Mouse (Mus musculus): ENCODE data around the gene Pctp.

The Pctp gene

DNA sequence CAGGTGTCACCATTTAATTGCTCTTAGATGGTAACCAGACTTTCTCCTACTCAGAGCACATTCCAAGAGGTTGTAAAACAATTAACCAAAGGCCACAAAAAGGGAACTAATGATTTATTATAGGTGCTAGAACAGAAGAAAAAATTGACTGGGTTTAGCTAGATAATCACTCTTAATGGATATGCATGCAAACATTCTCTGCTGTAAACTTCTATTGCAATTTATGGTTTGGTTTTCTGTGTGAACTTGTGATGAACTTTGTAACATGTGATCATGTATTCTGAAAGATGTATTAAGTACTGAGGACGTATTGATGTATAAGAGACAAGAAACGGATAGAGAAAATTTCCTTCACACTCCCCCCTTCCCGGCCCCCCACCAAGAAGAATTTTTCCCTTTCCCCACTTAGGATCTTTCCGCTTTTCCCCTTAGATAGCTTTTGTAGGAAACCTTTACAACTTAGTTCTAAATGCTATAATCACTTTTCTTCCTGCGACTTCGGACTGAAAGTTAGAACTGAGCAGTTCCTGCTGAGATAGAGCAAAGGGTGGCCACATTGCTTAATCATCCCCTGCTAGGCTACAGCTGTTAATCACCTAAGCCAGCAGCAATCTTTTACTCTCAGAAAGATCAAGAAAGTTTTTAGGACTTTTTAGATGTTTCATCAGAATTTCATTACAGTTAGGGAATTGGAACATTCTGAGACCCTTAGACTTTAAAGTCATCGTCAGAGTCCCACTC is 5.3 kb upstream of the Pctp start:
- WGBS: 55% methylated on average over 7 of the region's 7 CpGs

DNA sequence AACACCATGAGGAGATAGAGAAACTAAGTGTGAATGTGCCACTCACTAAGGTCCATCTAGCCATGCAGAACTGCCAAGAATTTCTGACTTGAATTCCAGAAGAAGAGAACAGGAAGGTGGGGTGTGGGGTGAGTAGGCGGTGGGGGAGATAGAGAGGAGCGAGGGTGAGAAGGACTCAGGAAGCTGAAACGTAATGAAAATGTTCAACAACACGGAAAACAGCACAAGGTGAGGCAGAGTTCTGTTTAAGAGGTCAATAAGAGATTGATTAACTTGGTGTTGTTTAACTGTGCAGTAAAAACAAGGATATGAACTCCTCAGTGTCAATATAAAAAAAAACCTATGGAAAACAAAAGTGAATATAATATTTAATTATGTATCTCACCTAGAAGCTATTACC is 3.4 kb upstream of the Pctp start:
- 75% methylated on average over 4 of the region's 4 CpGs for WGBS

DNA sequence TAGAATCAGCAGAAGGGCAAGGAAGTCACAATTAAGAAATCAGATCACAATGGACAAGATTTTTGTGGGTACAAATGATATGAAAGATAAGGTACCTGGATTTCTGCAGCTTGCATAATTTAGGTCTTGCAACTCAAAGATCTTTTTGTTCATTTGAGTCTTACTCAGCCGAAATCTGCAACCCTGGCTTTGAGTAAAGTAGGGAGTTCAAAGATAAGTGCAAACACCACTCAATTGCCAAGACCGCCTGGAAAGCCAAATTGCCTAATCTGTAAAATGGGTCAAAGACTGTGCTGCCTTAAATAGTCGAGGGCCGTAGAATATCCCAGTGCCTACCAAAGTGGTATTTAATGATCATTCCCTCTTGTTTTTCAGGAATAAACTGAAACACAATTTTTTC is 692 bp upstream of the Pctp start:
- WGBS: 84% methylated on average over 4 of the region's 4 CpGs

DNA sequence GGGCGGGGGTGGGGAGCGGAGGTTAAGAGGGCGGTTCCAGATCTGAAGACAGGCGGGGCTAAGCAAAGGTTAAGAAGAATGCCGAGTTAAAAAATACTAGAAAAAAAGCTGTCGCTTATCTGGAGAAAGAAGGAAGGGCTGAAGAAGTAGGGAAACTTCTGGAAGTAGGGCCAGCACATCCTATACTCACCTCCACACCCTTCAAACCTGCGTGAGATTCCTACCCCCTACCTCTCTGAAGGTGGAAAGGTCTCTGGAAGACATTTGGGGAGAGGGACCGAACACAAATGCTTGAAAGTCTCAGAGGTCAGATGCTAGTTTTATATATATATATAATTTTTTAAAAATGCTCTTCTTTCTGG is 274 bp upstream of the Pctp start:
- WGBS: 16% methylated on average over 8 of the region's 8 CpGs

DNA sequence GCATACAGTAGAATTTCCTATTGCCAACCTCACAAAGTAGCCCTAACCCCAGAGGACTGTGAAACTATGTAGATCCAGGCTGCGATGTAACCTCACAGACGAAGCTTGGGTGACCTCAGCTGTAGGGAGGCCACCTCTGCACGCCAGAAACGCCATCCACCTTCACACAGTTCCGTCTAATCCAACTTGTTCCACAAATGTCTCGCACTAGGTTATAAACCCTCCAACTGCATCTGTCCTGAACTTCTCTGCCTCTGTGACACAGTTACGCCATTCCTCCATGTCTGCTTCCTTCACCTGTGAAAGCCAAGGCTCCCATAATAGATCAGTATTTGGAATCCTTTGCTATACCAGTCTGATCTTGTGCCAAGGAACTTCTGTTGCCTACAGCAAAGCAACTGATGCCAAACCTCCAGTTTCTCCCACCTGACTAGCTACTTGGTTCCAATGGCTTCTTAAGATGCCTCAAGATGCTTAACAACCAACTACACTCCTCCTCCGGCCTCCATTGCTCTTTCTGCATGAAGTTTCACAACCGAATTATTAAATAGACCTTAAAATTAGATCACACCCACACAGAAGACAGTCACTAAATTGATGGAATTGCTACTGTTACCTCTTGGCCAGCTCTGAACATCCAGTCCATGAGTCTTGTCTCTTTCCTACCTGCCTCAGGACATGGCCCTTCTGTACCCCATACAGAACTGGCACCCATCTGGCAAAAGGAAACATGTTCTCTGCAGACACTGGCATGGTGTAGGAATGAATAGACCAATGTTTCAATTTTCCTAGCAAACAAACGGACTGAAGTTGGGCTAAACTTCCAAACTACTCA is 1.1 kb downstream of the Pctp start:
- WGBS: 77% methylated on average over 10 of the region's 10 CpGs

DNA sequence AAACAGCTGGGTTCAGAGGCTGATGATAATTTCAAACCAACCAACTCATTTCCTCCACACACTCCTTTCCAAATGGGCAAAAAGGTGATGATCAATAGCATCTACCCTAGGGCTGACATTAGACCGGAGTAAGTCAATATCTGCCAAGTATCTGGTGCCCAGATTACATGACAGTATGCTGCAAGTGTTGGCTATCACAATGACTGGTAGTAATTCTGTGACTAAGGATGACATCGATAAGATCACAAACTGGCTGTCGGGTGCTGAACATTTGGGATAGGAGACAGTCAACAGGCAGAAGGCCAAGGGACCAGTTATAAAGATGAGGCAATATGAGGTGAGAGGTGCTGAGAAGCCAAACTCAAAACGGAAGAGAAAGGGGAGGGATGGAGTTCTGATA is 2.0 kb downstream of the Pctp start:
- 91% methylated on average over 4 of the region's 4 CpGs for WGBS

DNA sequence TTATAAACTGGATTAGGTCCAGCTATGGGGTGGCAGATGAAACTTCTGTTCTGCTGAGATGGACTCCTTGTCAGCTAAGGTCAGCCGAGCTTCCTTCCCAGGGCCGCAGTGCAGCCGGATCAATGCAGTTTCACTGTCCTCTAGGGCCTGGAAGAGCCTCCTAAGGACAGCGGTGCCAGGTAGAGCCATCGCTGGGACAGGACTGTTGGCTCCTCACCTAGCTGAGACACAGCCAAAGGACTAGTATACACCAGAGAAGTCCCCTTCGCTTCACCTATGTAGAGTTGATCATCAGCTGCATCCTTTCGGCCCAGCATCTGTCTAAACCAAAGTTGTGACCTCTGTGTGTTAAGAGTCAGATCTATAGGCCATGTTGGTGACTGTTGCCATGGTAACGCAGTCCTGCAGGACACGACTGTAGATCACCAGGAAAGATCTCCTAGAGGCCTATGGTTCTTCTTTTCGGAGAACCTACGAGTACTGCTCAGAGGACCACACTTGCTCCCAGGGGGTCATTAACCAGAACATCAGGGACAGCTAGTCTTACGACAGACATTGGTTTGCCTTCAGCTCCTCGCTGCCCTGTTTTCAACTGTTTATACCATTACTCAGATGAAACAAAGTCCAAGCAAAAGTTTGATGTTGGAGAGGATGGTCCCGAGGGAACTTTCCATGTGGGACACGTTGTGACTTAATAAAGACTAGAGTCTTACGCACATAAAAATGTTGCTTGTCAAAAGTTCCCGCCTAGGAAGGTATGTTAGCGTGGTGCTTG is 3.5 kb downstream of the Pctp start:
- WGBS: 95% methylated on average over 18 of the region's 18 CpGs

DNA sequence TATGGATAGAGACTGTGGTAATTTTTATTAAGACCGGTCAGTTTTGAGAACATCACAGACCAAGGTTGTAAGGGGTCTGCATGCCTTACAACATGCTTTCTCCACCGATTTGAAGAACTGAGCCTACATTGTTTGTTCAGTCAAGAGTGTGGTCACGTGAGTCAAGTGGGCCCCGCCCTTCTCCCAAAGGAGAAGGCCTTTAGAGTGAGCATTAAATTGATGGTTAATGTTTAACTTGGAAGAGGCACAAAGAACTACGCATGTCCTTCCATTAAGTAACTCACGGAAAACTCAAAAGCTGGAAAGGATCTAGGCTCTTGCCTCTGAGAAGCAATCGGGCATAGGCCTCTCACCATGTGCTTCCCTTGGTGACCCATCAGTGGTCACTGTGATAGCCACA is 5.8 kb downstream of the Pctp start:
- 96% methylated on average over 7 of the region's 7 CpGs for WGBS

DNA sequence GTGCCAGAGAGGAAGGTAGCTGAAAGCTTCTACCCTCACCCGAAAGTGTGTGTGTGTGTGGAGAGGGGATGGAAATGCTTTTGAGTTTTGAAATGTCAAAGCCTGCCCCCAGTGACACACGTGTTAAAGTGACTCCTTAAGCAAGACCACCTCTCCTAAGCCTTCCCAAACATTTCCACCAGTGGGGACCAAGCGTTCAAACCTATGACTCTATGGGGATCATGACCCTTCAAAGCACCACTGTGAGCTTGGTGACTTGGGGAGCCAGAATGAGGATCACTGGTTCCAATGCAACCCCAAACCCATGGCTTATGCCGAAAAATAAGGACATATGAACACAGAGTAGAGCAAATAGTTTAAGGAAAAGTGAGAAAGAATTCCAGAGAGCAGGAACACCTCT is 6.3 kb downstream of the Pctp start:
- WGBS: 94% methylated on average over 4 of the region's 4 CpGs

DNA sequence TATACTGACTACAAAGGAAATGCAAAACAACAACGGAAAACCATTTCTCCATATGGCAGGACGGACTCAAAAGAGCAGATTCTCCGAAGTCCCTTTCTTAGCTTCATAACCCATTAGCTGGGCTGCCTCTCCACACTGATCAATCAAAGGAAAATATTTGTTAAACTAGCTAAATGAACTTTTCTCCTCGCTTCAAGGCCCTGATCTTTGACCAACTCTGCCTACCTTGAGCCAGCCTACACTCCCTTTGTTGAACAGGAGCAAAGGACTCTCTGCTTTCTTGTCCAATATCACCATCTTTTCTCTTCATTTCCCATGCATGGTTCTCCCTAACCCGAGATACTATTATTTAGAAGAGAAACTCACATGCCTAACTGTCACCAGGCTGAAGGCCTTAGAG is 7.1 kb downstream of the Pctp start:
- 91% methylated on average over 5 of the region's 5 CpGs for WGBS

DNA sequence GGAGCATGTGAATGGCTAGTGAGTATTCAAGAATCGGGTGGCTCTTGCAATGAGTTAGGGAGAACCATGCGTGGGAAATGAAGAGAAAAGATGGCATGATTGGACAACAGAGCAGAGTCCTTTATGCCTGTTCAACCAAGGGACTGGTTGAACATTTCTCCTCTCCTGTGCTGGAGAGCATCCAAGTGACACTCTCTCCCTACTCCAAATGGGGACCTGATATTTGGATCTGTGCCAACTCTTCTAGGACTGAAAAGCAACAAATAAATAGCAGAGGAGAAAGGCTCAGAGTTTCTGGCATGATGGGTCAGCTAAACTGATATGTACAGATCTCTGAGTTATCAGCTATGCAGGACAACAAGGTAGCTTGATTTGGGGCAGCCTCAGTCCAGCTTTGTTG is 8.0 kb downstream of the Pctp start:
- 87% methylated on average over 2 of the region's 2 CpGs for WGBS

DNA sequence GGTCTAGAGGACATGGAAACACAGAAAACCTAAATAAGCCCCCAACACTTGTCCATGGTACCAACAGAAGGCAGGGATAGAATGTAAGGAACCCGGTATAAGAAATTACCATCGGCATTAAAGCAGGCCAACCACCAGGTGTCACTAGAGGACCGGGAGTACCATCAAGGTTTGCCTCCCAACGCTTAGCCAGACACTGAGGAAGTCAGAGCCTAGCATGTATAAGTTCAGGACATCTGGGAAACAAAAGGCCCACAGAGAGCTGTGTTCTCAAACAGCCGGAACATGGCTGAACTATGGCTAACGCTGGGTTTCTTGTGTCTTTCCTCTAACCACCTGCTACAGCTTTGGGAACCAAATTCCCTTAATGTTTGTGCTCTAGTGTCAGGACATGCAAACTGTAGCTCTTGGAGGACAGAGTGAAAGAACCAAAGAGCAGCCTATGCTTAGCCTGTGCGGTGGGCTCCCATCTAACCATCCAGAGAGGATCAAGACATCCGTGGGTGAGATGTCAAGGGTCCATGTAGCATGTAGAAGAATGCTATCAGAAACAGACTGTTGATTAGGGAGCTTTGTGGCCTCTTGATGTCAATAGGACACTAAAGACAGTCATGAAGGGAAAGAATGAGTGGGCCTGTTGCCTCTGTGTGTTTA is 13.6 kb downstream of the Pctp start:
- 17% methylated on average over 8 of the region's 8 CpGs for WGBS

DNA sequence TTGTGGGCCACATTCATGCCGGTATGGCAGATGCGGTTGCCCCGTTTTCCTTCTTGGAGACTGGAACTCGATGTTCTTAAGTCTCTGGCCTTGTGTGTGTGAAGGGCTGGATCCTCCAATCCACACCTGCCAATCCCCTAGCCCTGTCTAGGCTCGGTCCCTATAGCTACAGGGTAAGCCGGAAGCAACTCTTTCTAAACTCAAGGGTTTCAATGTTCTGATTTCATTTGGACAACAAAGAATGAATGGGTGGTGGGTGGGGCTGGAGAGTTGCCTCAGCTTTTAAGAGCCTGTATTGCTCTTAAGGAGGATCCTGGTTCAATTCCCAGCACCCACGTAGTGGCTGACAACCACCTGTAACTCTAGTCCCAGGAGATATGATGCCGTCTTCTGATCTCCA is 16.2 kb downstream of the Pctp start:
- whole genome bisulfite sequencing: 91% methylated on average over 8 of the region's 8 CpGs

DNA sequence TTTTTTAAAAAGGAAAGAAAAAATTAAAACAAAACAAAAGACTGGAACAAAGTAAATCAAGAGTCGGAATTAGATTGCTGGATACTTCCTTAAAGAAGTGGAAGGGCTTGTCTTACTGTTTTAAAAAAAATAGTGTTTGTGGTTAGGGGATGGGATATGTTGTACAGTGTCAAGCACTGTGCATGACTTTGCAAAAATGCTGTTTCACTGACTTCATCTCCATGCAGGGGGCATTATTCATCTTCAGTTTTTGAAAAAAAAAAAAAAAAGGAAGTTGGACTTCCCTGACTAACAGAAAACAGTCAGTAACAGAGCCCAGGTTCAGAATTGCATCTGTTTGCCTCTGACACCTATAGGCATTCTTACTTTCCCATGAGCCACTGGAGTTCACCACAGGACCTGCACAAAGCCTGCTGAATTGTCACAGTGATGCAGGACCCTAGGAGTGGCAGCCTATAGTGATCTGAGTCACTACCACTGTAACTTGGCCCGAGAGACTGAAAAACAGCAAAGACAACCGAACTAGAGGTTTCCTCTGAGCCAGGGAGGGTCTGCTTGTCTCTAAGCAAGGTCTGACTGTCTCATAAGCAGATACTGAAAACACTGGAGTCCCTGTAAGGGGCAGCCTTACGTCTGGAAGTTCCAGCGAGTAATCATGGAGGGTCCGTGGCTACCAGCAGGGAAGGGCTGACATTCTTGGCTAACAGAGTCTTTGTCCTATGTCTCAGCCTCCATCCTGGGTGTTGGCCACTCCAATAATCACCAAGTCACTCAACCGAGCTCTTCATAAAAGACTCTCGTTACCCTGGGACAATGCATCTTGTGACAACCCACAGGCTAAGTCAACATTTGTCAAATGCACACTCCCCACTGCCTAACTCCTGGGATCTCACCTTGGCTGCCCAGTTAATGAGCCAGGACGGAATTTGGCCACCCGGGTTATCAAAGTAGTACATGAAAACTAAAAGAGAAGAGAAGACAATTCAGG is 17.2 kb downstream of the Pctp start:
- 76% methylated on average over 10 of the region's 10 CpGs for WGBS

DNA sequence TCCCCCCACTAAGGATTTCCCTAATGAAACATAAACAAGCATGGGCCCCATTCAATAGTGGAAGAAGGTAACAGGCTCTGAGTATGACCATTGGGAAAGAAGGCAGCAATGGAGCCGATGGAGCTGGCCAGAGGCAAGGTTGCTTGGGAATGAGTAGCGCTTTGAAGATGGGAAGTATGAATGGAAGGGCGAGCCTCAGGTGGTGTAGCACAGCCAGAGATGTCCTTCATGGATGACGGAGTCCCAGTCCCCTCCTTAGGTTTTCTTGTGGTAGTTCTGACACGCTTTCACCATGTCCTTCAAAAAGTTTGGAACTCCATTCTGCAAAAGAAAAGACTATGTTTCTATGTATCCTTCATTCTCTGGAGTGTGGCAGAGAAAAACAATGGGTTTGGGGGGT is 18.3 kb downstream of the Pctp start:
- WGBS: 98% methylated on average over 5 of the region's 5 CpGs

DNA sequence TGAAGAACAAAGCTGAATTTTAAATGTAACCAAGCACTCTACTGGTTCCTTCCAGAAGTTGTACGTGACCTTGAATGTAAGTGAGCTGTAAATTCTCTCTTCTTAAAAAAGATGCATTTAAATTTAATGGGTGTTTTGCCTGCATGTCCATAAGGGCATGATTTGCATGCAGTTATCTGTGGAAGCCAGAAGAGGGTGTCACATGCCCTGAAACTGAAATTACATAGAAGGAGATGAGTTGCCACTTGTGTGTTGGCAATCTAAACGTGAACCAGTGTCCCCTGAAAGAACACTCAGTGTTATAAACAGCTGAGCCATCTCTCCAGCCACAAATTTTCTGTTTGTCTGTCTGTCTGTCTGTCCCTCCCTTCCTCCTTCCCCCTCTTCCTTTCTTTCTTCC is 19.8 kb downstream of the Pctp start:
- WGBS: 77% methylated on average over 2 of the region's 2 CpGs

DNA sequence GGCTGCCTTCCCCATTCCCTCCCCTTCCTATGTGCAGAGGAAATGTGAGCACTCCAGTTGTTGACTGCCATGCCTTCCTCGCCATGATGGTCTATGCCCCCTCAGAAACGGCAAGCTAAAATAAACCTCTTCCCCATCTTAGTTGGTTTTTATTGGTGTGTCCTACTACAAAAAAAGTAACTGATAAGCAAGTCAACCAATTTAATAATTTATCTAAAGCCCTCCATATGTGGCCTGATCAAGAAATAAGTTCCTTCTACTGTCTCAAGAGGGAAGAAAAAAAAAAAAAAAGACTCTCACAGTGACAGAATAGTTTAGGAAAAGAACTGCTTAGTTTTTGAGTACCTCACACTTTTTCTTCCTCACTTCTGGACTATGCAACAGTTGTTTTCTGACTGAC is 22.6 kb downstream of the Pctp start:
- WGBS: 92% methylated on average over 2 of the region's 2 CpGs

DNA sequence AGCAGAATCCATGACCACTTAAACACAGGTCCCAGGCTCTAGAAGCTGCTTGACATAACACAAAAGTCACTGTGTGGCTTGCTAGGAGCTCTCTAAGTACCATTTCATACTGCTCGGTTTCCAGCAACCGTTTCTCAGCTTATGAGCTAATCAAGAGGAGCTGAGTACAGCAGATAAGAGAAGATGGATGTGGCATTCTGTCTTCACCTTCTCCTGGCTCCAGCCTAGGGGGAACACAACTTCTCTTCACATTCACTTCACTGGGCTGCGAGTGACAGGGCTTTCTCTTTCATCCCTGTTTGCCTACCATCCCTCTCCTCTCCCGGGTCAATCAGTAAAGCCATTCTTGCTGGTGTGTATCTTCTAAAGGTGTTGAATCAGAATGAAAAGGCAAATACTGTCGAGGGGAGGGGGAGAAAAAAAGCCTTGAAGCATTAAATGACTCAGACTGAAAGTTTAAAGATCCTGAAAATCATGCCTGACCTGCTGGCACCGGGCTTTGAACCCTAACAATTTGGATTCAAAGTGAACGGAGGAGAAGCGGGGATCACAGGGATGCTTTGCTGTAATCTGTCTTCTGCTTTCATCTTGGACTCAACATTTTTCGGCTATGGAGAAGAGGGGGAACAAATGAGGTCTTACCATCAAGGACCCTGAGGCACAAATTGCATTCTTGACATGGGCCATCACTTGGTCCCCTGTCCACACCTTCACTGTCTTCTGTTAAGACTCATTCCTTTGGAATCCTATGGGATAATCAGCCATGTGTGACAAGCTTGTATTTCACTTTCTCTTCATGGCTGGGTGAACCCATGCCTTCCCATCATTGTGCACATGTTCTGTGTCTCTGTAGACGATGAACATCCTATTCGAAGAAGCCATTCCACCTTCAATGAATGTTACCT is 23.5 kb downstream of the Pctp start:
- 82% methylated on average over 11 of the region's 11 CpGs for WGBS

DNA sequence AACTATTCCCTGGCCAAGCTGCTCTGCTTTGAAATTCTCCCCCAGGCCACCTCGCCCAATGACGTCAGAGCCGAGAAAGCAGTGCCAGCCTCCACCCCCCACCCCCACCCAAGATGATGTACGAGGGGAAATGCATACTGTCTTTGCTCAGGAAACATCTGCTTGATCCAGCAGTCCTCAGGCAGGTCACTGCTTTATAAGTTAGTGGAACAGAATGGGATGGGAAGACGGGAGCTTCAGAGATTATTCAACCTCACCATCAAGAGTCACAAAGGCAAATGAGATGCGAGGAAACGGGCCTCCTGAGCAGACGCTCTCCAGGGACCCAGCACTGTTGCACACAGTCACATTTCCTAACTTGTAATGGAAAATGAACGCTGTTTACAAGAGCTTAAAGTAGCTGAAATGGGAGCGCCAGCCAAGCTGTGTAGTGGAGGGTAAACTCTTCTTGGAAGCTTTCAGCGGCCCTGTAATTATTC is 24.3 kb downstream of the Pctp start:
- WGBS: 22% methylated on average over 11 of the region's 11 CpGs
